Mouse (Mus musculus) MEL (cell line): ENCODE results near the gene Wnk3. TPM values are rescaled to one million over a fixed set of nuclear protein-coding genes. Genes with fewer than 3 reads are reported as not detected.

Experiments used
- DNase-seq: peaks from one replicate; pipeline ENCODE4 v3.0.0; 2011; ENCODE audit warnings: low read depth, low spot score
- H3K27ac ChIP-seq: 2 replicates; pipeline ENCODE4 v1.5.1; 2012; ENCODE audit warnings: low read depth, mild to moderate bottlenecking, control low read depth, low read length, moderate library complexity; ENCODE audit not compliant: control insufficient read depth
- H3K27me3 ChIP-seq, 2 experiments: fragments of 150-350 bp in 1 of 2; sonication (generic) in 1 of 2; 2 replicates each; pipeline ENCODE4 v1.6.1; 2012; ENCODE audit warnings: low read length in 2 of 2, mild to moderate bottlenecking in 2 of 2, improper control_type of control experiment in 1 of 2, moderate library complexity in 1 of 2; ENCODE audit not compliant: insufficient read depth in 2 of 2, control insufficient read depth in 1 of 2
- H3K36me3 ChIP-seq, 2 experiments: 2 replicates each; pipeline ENCODE4 v1.6.1; 2012 to 2014; ENCODE audit warnings: low read length in 2 of 2, improper control_type of control experiment in 1 of 2, inconsistent platforms in 1 of 2, mild to moderate bottlenecking in 1 of 2; ENCODE audit not compliant: insufficient read depth in 2 of 2, control insufficient read depth in 1 of 2
- H3K4me1 ChIP-seq, 2 experiments: fragments of 150-350 bp in 1 of 2; sonication (generic) in 1 of 2; 2 replicates each; pipeline ENCODE4 v1.6.1; 2012; ENCODE audit warnings: low read length in 2 of 2, improper control_type of control experiment in 1 of 2, mild to moderate bottlenecking in 1 of 2; ENCODE audit not compliant: insufficient read depth in 2 of 2, control insufficient read depth in 1 of 2
- H3K4me3 ChIP-seq, 2 experiments: fragments of 150-350 bp in 1 of 2; sonication (generic) in 1 of 2; 2 replicates each; pipeline ENCODE4 v1.5.1; 2012; ENCODE audit warnings: low read depth in 2 of 2, low read length in 2 of 2, mild to moderate bottlenecking in 2 of 2, moderate library complexity in 2 of 2, control low read depth in 1 of 2, improper control_type of control experiment in 1 of 2; ENCODE audit not compliant: control insufficient read depth in 1 of 2, insufficient read depth in 1 of 2
- H3K79me2 ChIP-seq: 2 replicates; pipeline ENCODE4 v1.6.1; 2012; ENCODE audit warnings: mild to moderate bottlenecking, low read length, moderate library complexity; ENCODE audit not compliant: control insufficient read depth, poor library complexity, insufficient read depth
- H3K9ac ChIP-seq: 2 replicates; pipeline ENCODE4 v1.6.1; 2012; ENCODE audit warnings: low read depth, mild to moderate bottlenecking, control low read depth, low read length, moderate library complexity; ENCODE audit not compliant: control insufficient read depth, poor library complexity, severe bottlenecking
- H3K9me3 ChIP-seq: fragments of 150-350 bp; sonication (generic); replicated peaks from 2 replicates; pipeline ENCODE4 v1.6.1; 2012; ENCODE audit warnings: mild to moderate bottlenecking, low read length, improper control_type of control experiment, moderate library complexity; ENCODE audit not compliant: insufficient read depth
- BHLHE40 ChIP-seq: IDR thresholded peaks from 2 replicates; pipeline ENCODE4 v1.6.1; 2012; ENCODE audit warnings: low read depth, mild to moderate bottlenecking, inconsistent platforms, low read length, improper control_type of control experiment, borderline replicate concordance
- CHD2 ChIP-seq: IDR thresholded peaks from 2 replicates; pipeline ENCODE4 v1.6.1; 2011; ENCODE audit warnings: low read length, improper control_type of control experiment
- ELF1 ChIP-seq: IDR thresholded peaks from 2 replicates; pipeline ENCODE4 v1.6.1; 2014; ENCODE audit warnings: low read depth, mild to moderate bottlenecking, inconsistent platforms, low read length, improper control_type of control experiment, moderate library complexity
- EP300 ChIP-seq, 2 experiments: IDR thresholded peaks; 2 replicates each; pipeline ENCODE4 v1.6.1; 2011; ENCODE audit warnings: improper control_type of control experiment in 2 of 2, low read length in 2 of 2, low read depth in 1 of 2, mild to moderate bottlenecking in 1 of 2
- ETS1 ChIP-seq: IDR thresholded peaks from 2 replicates; pipeline ENCODE4 v1.6.1; 2012; ENCODE audit warnings: low read depth, mild to moderate bottlenecking, inconsistent platforms, low read length, improper control_type of control experiment, moderate library complexity
- GABPA ChIP-seq: IDR thresholded peaks from 2 replicates; pipeline ENCODE4 v1.6.1; 2012; ENCODE audit warnings: low read depth, mild to moderate bottlenecking, inconsistent platforms, low read length, improper control_type of control experiment, moderate library complexity
- GATA1 ChIP-seq: IDR thresholded peaks from 2 replicates; pipeline ENCODE4 v1.6.1; 2011; ENCODE audit warnings: low read depth, low read length, improper control_type of control experiment
- HCFC1 ChIP-seq: IDR thresholded peaks from 2 replicates; pipeline ENCODE4 v1.6.1; 2012; ENCODE audit warnings: low read depth, mild to moderate bottlenecking, inconsistent platforms, low read length, improper control_type of control experiment, moderate library complexity
- KAT2A ChIP-seq: conservative IDR thresholded peaks from 2 replicates; pipeline ENCODE4 v1.6.1; 2012; ENCODE audit warnings: low read depth, low read length, improper control_type of control experiment, inconsistent platforms
- MAZ ChIP-seq: IDR thresholded peaks from 2 replicates; pipeline ENCODE4 v1.6.1; 2012; ENCODE audit warnings: low read depth, mild to moderate bottlenecking, inconsistent platforms, low read length, improper control_type of control experiment
- MYB ChIP-seq: IDR thresholded peaks from 2 replicates; pipeline ENCODE4 v1.6.1; 2011; ENCODE audit warnings: mild to moderate bottlenecking, low read depth, low read length, improper control_type of control experiment
- MYC ChIP-seq: IDR thresholded peaks from 2 replicates; pipeline ENCODE4 v1.6.1; 2011; ENCODE audit warnings: low read depth, mild to moderate bottlenecking, low read length, improper control_type of control experiment, moderate library complexity
- NELFE ChIP-seq: IDR thresholded peaks from 2 replicates; pipeline ENCODE4 v1.6.1; 2011; ENCODE audit warnings: low read depth, low read length, improper control_type of control experiment
- NRF1 ChIP-seq: IDR thresholded peaks from 2 replicates; pipeline ENCODE4 v1.6.1; 2014; ENCODE audit warnings: low read depth, mild to moderate bottlenecking, inconsistent platforms, low read length, improper control_type of control experiment, moderate library complexity; ENCODE audit not compliant: poor library complexity, insufficient read depth, severe bottlenecking
- POLR2A ChIP-seq, 2 experiments: IDR thresholded peaks; 2 replicates each; pipeline ENCODE4 v1.6.1; 2011 to 2012; ENCODE audit warnings: low read length in 2 of 2, mild to moderate bottlenecking in 2 of 2, control low read depth in 1 of 2, improper control_type of control experiment in 1 of 2, low read depth in 1 of 2, moderate library complexity in 1 of 2; ENCODE audit not compliant: control insufficient read depth in 1 of 2, insufficient read depth in 1 of 2, poor library complexity in 1 of 2
- POLR2AphosphoS2 ChIP-seq: IDR thresholded peaks from 2 replicates; pipeline ENCODE4 v1.6.1; 2011; ENCODE audit warnings: low read length, improper control_type of control experiment
- SIN3A ChIP-seq: IDR thresholded peaks from 2 replicates; pipeline ENCODE4 v1.6.1; 2012; ENCODE audit warnings: low read length, improper control_type of control experiment, inconsistent platforms
- TBP ChIP-seq: IDR thresholded peaks from 2 replicates; pipeline ENCODE4 v1.8.0; 2011; ENCODE audit warnings: low read depth, low read length, improper control_type of control experiment
- TCF12 ChIP-seq: IDR thresholded peaks from 2 replicates; pipeline ENCODE4 v1.6.1; 2014; ENCODE audit warnings: low read depth, mild to moderate bottlenecking, inconsistent platforms, low read length, improper control_type of control experiment, moderate library complexity
- ZC3H11A ChIP-seq: IDR thresholded peaks from 2 replicates; pipeline ENCODE4 v1.6.1; 2012; ENCODE audit warnings: low read depth, mild to moderate bottlenecking, inconsistent platforms, low read length, improper control_type of control experiment
- ZKSCAN1 ChIP-seq: IDR thresholded peaks from 2 replicates; pipeline ENCODE4 v1.6.1; 2012; ENCODE audit warnings: low read depth, mild to moderate bottlenecking, inconsistent platforms, low read length, improper control_type of control experiment, moderate library complexity
- ZMIZ1 ChIP-seq: IDR thresholded peaks from 2 replicates; pipeline ENCODE4 v1.6.1; 2012; ENCODE audit warnings: low read depth, mild to moderate bottlenecking, inconsistent platforms, low read length, improper control_type of control experiment, moderate library complexity
- ZNF384 ChIP-seq: IDR thresholded peaks from 2 replicates; pipeline ENCODE4 v1.6.1; 2012; ENCODE audit warnings: low read depth, mild to moderate bottlenecking, inconsistent platforms, low read length, improper control_type of control experiment
- polyA plus RNA-seq, 2 experiments: library from polyadenylated mRNA; stranded (reverse) in 1 of 2; unstranded in 1 of 2; fragments of >175 nt in 1 of 2; fragments of >200 nt in 1 of 2; gene quantifications; 2 replicates each; pipeline versions ENCODE4 v1.2.1 to v1.2.4; 2012; ENCODE audit warnings: low replicate concordance in 2 of 2, low read depth in 1 of 2; ENCODE audit not compliant: insufficient read length in 2 of 2, insufficient read depth in 1 of 2, missing spikeins in 1 of 2
- total RNA-seq: library from RNA; depleted of rRNA; stranded (reverse); fragments of 300-350 nt; gene quantifications from 2 replicates; pipeline ENCODE4 v1.2.3, GENCODE M21; 2012

Gene Wnk3
- total and polyA plus RNA-seq, 3 experiments, result 0.01 TPM; not detected in 2

GRCm38 (mm10) chrX:151343761-151344500, 146.1 kb downstream of the Wnk3 start, which contains the start of gene Fam120c:
Gene Fam120c (plus strand): TSS chrX:151344175.
- Histone ChIP-seq H3K4me1 (peaks cover 2 to 16% of the 10 kb centered on the region in 2 experiments), H3K9me3 (no peaks in the 10 kb centered on the region), H3K27me3 (no peaks in the 10 kb centered on the region), H3K4me3 (peak within 1 kb of the TSS; percentile 91 to 92), H3K27ac (peak within 1 kb of the TSS; percentile 98)
- DNase-seq, result peak; percentile 95
- TF ChIP-seq ZNF384, result no peak
- peak; percentile 85 for TF ChIP-seq NELFE
- no peak for TF ChIP-seq MYB
- TF ChIP-seq SIN3A, result peak; percentile 71; the same call in 1 of the 2 replicates
- TF ChIP-seq POLR2A (IDR thresholded peaks at IDR 0.05; ENCODE audit: control insufficient read depth in 1 of 2, insufficient read depth in 1 of 2, low read depth in 1 of 2, low read length in 2 of 2, poor library complexity in 1 of 2), result peak; percentile 77 to 79
- 0 out of 2 replicates have a peak, but pooled peaks have one; percentile 41 for TF ChIP-seq ETS1
- peak; percentile 88 for TF ChIP-seq CHD2
- TF ChIP-seq TBP, result peak; percentile 83
- peak; percentile 51 for TF ChIP-seq TCF12
- TF ChIP-seq EP300 (IDR thresholded peaks at IDR 0.05; ENCODE audit: low read depth in 1 of 2, low read length in 2 of 2), result 0 out of 4 replicates have a peak, but pooled peaks of 1 of the 2 experiments have one; percentile 19
- TF ChIP-seq BHLHE40, result 0 out of 2 replicates have a peak, but pooled peaks have one; percentile 27
- TF ChIP-seq POLR2AphosphoS2, result peak; percentile 81; the same call in 1 of the 2 replicates
- TF ChIP-seq KAT2A, result peak; percentile 87
- peak; percentile 3; the same call in 1 of the 2 replicates for TF ChIP-seq GATA1
- peak; percentile 64 for TF ChIP-seq ELF1
- peak; percentile 58; the same call in 1 of the 2 replicates for TF ChIP-seq MYC
- TF ChIP-seq MAZ, result peak; percentile 90
- no peak for TF ChIP-seq GABPA
- peak; percentile 83 for TF ChIP-seq NRF1
- peak; percentile 100 for TF ChIP-seq HCFC1
- TF ChIP-seq ZMIZ1, result 0 out of 2 replicates have a peak, but pooled peaks have one; percentile 30
- no peak for TF ChIP-seq ZC3H11A
- TF ChIP-seq ZKSCAN1, result no peak
- TF ChIP-seq, all 39 proteins: peak for 18
- H3K9ac ChIP-seq, result peak within 1 kb of the TSS; percentile 95
- peaks cover 7 to 31% of the 10 kb centered on the region in 2 experiments; a peak in 3 of 4 replicates for H3K36me3 ChIP-seq
- H3K79me2 ChIP-seq, result peaks cover 42% of the 10 kb centered on the region
